9 mouse cellular contexts compared by ENCODE assay signal in genomic region chr16:35110410-35111142, GRCm38 (mm10). TPM values are rescaled to one million over a fixed set of nuclear protein-coding genes. Genes with fewer than 3 reads are reported as not detected.
DNase-seq lines count a peak whose midpoint lies in the region; ATAC-seq and TF ChIP-seq lines count a peak whose summit lies in the region.
"Had no signal": no experiment of that assay in that cellular context is flagged by ENCODE, and none has a peak within 500 bp of the region (broad histone marks: within the 10 kb centered on the region; RNA-seq: fewer than 3 reads in every experiment).

No protein-coding gene starts in this region.

- H3K4me1 ChIP-seq in ES-Bruce4 (ENCODE audit: control insufficient read depth, insufficient read depth, low read length), result no peaks in the 10 kb centered on the region
- peaks cover 15% of the 10 kb centered on the region for H3K4me1 ChIP-seq in forebrain, embryonic 13.5 days
- H3K4me1 ChIP-seq in lung, embryonic 14.5 days (ENCODE audit: insufficient read depth), result peaks cover 8% of the 10 kb centered on the region

- TF ChIP-seq POLR2A in ES-Bruce4 (IDR thresholded peaks at IDR 0.05; ENCODE audit: insufficient read depth, low read length), result no peak

- 36% methylated on average over 10 of the region's 10 CpGs for WGBS in forebrain, embryonic 13.5 days
- WGBS in large intestine, adult 2 months, result 36% methylated on average over 10 of the region's 10 CpGs
- 31% methylated on average over 10 of the region's 10 CpGs for WGBS in lung, embryonic 14.5 days

- ATAC-seq in forebrain, embryonic 13.5 days, result peak; percentile 92
- peak; percentile 89 for ATAC-seq in lung, embryonic 14.5 days (ENCODE audit: insufficient read depth)

- DNase-seq in c-Kit-positive CD71-positive TER-119-negative erythroid progenitor cells, embryonic 14.5 days (ENCODE audit: low read depth), result peak; percentile 45
- DNase-seq in heart, postnatal 10 days, result peak; percentile 93 to 96
- DNase-seq in large intestine, adult 2 months (ENCODE audit: low read depth, low spot score), result peak; percentile 50
- DNase-seq in lung, embryonic 14.5 days, result peak; percentile 98
- DNase-seq in ovary, adult 18-20 months (ENCODE audit: low spot score), result peak; percentile 49
- DNase-seq in thymus, postnatal 0 days (ENCODE audit: low spot score), result peak; percentile 72

- H3K27ac ChIP-seq in ES-Bruce4 (ENCODE audit: insufficient read depth, low read length), result no peak overlapping the region
- H3K27ac ChIP-seq in forebrain, embryonic 13.5 days, result peak overlapping the region; percentile 7; the same call in 1 of the 2 replicates
- peak overlapping the region; percentile 50; the same call in 1 of the 2 replicates for H3K27ac ChIP-seq in lung, embryonic 14.5 days (ENCODE audit: low read depth)
- H3K27ac ChIP-seq: macrophage had no signal

- H3K4me2 ChIP-seq in forebrain, embryonic 13.5 days, result peak overlapping the region; percentile 35
- no peak overlapping the region for H3K4me2 ChIP-seq in lung, embryonic 14.5 days

- H3K9me3 ChIP-seq in ES-Bruce4 (replicated peaks; ENCODE audit: control insufficient read depth, insufficient read depth, low read length, poor library complexity, severe bottlenecking), result no peaks in the 10 kb centered on the region
- no peaks in the 10 kb centered on the region for H3K9me3 ChIP-seq in forebrain, embryonic 13.5 days (replicated peaks)
- H3K9me3 ChIP-seq in lung, embryonic 14.5 days (ENCODE audit: low read depth, low read length), result no peaks in the 10 kb centered on the region

- intact Hi-C loops in heart, postnatal 10 days (cut with DNase I), result loop anchor here (1.0 kb wide), 2 partner anchors 46 to 160 kb away; no protein-coding TSS in a partner anchor

- H3K9ac ChIP-seq in ES-Bruce4 (ENCODE audit: low read depth, poor library complexity, severe bottlenecking), result no peak overlapping the region
- H3K9ac ChIP-seq in forebrain, embryonic 13.5 days, result peak overlapping the region; percentile 31
- no peak overlapping the region; the same call in 1 of the 2 replicates for H3K9ac ChIP-seq in lung, embryonic 14.5 days

- peak; percentile 98 for TF ChIP-seq CTCF in ES-Bruce4 (IDR thresholded peaks at IDR 0.05; ENCODE audit: low read depth, low read length)
- TF ChIP-seq CTCF in lung, embryonic 14.5 days (IDR thresholded peaks at IDR 0.05; ENCODE audit: low read depth), result peak; percentile 99

- no peaks in the 10 kb centered on the region for H3K27me3 ChIP-seq in ES-Bruce4 (ENCODE audit: control insufficient read depth, insufficient read depth, low read length, poor library complexity, severe bottlenecking)
- no peaks in the 10 kb centered on the region for H3K27me3 ChIP-seq in forebrain, embryonic 13.5 days
- H3K27me3 ChIP-seq in lung, embryonic 14.5 days (ENCODE audit: insufficient read depth, low read length), result no peaks in the 10 kb centered on the region

- H3K36me3 ChIP-seq in ES-Bruce4 (ENCODE audit: control insufficient read depth, insufficient read depth, low read length, poor library complexity, severe bottlenecking), result no peaks in the 10 kb centered on the region
- H3K36me3 ChIP-seq in forebrain, embryonic 13.5 days (ENCODE audit: poor library complexity, severe bottlenecking), result peaks cover 10% of the 10 kb centered on the region
- H3K36me3 ChIP-seq in lung, embryonic 14.5 days (ENCODE audit: insufficient read depth), result peaks cover 13% of the 10 kb centered on the region

- no peak for TF ChIP-seq EP300 in ES-Bruce4 (IDR thresholded peaks at IDR 0.05; ENCODE audit: insufficient read depth, low read depth, low read length)

- H3K4me3 ChIP-seq in ES-Bruce4 (ENCODE audit: low read depth, low read length), result no peak overlapping the region
- no peak overlapping the region for H3K4me3 ChIP-seq in forebrain, embryonic 13.5 days
- no peak overlapping the region for H3K4me3 ChIP-seq in lung, embryonic 14.5 days (ENCODE audit: low read depth, low read length)

RNA-seq across cellular contexts. Expression of gene Adcy5, which starts 44.1 kb away (rescaled TPM):
- 0.50 and 1.2 TPM in 2 replicates for polyA plus RNA-seq in ES-Bruce4 (2011; ENCODE audit: insufficient read depth, insufficient read length, low read depth, missing spikeins)
- 2.6 and 3.4 TPM in 2 replicates for polyA plus RNA-seq in forebrain, embryonic 13.5 days (2015; fragmentation: Nextera tagmentation; extraction: Ambion mirVana)
- total RNA-seq in heart, postnatal 10 days (2021), result 10 to 100 TPM; 55.1 to 56.3 TPM
- 12.1 and 14.7 TPM in 2 replicates for polyA plus RNA-seq in large intestine, adult 2 months (2012; rRNA removed)
- 1.8 and 1.9 TPM in 2 replicates for polyA plus RNA-seq in lung, embryonic 14.5 days (2014; fragmentation: Nextera tagmentation; extraction: Ambion mirVana)
- 0.49 and 0.57 TPM in 2 replicates for polyA plus RNA-seq in thymus, postnatal 0 days (2015; fragmentation: Nextera tagmentation; extraction: Ambion mirVana)

Comparison
In these comparisons a context has a peak if more than half of its experiments do, and no peak if none do; other contexts are left out.
1. DNase-seq: peak in every context shown above with its lines; median percentile 98 in lung, embryonic 14.5 days; 94 in heart, postnatal 10 days; 72 in thymus, postnatal 0 days; 50 in large intestine, adult 2 months; 49 in ovary, adult 18-20 months; 45 in c-Kit-positive CD71-positive TER-119-negative erythroid progenitor cells, embryonic 14.5 days.